Mouse (Mus musculus) CH12.LX (cell line): ENCODE data around the gene Rps3.

Source experiments
- CTCF ChIP-seq, 2 experiments: IDR thresholded peaks in 1 of 2; conservative IDR thresholded peaks in 1 of 2; 2 replicates each; pipeline ENCODE4 v1.5.1; 2011 to 2012; ENCODE audit warnings: low read depth in 2 of 2, low read length in 2 of 2, improper control_type of control experiment in 1 of 2, inconsistent platforms in 1 of 2, mild to moderate bottlenecking in 1 of 2, moderate library complexity in 1 of 2
- GABPA ChIP-seq: IDR thresholded peaks from 2 replicates; pipeline ENCODE4 v1.6.1; 2012; ENCODE audit warnings: low read depth, low read length, improper control_type of control experiment, inconsistent platforms; ENCODE audit not compliant: insufficient replicate concordance

DNA sequence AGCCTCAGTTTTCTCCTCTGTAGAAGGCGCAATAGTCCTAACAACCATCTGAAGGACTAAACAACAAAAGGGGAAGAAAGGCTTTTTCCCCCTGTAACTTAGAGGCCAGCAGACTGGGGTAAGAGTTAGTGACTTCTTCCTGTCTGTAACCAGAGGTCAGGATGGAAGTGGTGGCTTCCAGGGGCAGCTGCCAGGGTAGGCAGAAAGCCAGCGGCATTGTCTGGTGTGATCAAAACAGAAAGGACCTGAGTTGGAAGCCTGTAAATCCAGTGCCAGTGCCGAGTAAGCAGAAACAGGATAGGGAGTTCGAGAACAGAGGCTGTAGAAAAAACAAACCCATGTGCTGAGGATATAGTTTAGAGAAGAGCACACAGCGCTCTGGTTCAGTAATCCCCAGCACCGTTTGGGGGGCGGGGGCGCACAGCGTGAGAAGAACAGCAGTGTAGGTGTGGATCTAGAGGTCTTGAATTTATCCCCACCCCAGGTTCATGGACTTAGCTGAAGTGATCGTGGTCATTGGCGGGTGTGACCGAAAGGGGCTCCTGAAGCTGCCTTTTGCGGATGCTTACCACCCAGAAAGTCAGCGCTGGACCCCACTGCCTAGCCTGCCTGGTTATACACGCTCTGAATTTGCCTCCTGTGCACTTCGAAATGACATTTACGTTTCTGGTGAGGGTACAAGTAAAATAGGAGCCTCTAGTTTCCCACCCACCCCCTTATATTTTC lies 13.7 kb downstream of the Rps3 start:
- TF ChIP-seq CTCF (conservative IDR thresholded peaks at IDR 0.05 in 1 of 2, IDR thresholded peaks at IDR 0.05 in 1 of 2; ENCODE audit: low read depth in 2 of 2, low read length in 2 of 2) (no peak), GABPA (no peak)
